8 mouse cellular contexts compared by ENCODE assay signal in the genomic region with DNA sequence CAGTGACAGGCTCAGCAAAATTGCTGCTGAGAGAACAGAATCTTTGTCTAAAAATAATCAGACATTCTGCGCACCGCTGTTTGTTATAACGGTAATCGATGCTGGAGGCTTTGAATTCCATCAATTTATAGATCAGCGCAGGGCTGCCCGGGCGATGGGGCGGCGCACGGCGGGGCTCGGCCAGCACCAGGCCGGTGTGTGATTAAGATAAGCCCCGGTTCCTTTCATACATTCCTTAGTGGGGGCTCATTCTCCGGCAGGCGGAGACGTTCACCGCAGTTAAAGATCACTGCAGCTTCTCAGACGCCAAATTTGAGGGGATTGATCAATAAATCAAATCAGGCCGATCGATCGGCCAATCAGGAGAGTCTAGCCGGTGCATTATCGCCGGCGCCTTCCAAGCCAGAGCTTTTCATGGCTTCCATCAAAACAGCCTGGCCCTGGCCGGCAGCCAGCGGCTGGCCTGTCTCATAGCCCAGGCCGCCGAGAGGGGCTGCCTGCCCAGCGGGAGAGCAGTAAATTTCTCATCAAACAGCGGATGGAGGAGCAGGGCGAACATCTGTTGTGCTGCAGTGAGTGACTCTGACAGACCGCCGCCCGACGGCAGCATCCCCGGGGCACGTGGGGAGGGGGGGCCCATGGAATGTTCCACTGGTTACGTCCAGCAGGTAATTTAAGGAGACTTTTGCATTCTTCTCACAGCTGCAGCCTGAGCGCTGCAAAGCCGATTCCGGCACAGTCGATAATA.
DNase-seq lines count a peak whose midpoint lies in the region; ATAC-seq lines count a peak whose summit lies in the region.

No protein-coding gene starts in this region.

- peak overlapping the region; percentile 65 for H3K9ac ChIP-seq in heart, embryonic 16.5 days (ENCODE audit: low read length)

- no peak overlapping the region; the same call in 1 of the 2 replicates for H3K27ac ChIP-seq in heart, embryonic 16.5 days (ENCODE audit: low read length)

- peak overlapping the region; percentile 70 for H3K4me2 ChIP-seq in heart, embryonic 16.5 days (ENCODE audit: low read depth, low read length)

- H3K4me1 ChIP-seq in heart, embryonic 16.5 days (ENCODE audit: control insufficient read depth, insufficient read depth, low read length), result peaks cover 25% of the 10 kb centered on the region

- WGBS in heart, embryonic 16.5 days, result 6% methylated on average over 44 of the region's 44 CpGs

- no peak; the same call in 1 of the 2 replicates for ATAC-seq in heart, embryonic 16.5 days (replicated peaks; ENCODE audit: extremely low read depth, insufficient read depth, low FRiP score)
- ATAC-seq in erythroblast, adult 5-6 weeks (replicated peaks; ENCODE audit: low FRiP score, poor library complexity, severe bottlenecking), result no peak

- no peaks in the 10 kb centered on the region for H3K36me3 ChIP-seq in heart, embryonic 16.5 days (ENCODE audit: control insufficient read depth, insufficient read depth)

- peak; percentile 76 to 77 for DNase-seq in right cerebral cortex, postnatal 10 days (ENCODE audit: low spot score in 2 of 2)
- no peak for DNase-seq in right cerebral cortex, postnatal 36 days (ENCODE audit: low spot score in 2 of 2)
- DNase-seq in embryo, embryonic 9.5 days (ENCODE audit: extremely low spot score), result peak; percentile 80
- peak; percentile 52 to 56 for DNase-seq in kidney, postnatal 25 days
- peak; percentile 94 for DNase-seq in mesoderm, embryonic 11.5 days (ENCODE audit: low read depth, low spot score)
- peak; percentile 59 for DNase-seq in testis, postnatal 10 days (ENCODE audit: low spot score)

- 0 out of 2 replicates have a peak, but pooled peaks cover 2% of the 10 kb centered on the region for H3K27me3 ChIP-seq in heart, embryonic 16.5 days (ENCODE audit: control insufficient read depth, insufficient read depth, low read length)

- H3K9me3 ChIP-seq in heart, embryonic 16.5 days (replicated peaks; ENCODE audit: control insufficient read depth, low read length), result no peaks in the 10 kb centered on the region

- peak overlapping the region; percentile 52 for H3K4me3 ChIP-seq in heart, embryonic 16.5 days (ENCODE audit: low read length)

Comparison
In these comparisons a context has a peak if more than half of its experiments do, and no peak if none do; other contexts are left out.
1. DNase-seq: peak in right cerebral cortex, postnatal 10 days (2 of 2), embryo, embryonic 9.5 days (single experiment), kidney, postnatal 25 days (2 of 2), mesoderm, embryonic 11.5 days (single experiment) and testis, postnatal 10 days (single experiment); none in right cerebral cortex, postnatal 36 days (0 of 2).